Mouse (Mus musculus): Measurements from ENCODE around the gene Smg8. TPM values are rescaled to one million over a fixed set of nuclear protein-coding genes. Genes with fewer than 3 reads are reported as not detected.
A peak's percentile ranks its signal among the peaks of the same experiment; 100 is the strongest.

Smg8 gene
- 22.3 and 25.0 TPM in 2 replicates for polyA plus RNA-seq (2014; fragmentation: Nextera tagmentation; extraction: Ambion mirVana)

GRCm38 (mm10) chr11:87086290-87086984, at the start of gene Smg8:
Gene Smg8, minus strand, starts transcription at chr11:87086774.
- DNase-seq (ENCODE audit: low spot score) (peak; percentile 91), ATAC-seq (peak; percentile 95)
- Histone ChIP-seq H3K4me2 (ENCODE audit: low read length) (peak within 1 kb of the TSS; percentile 79), H3K4me1 (ENCODE audit: control insufficient read depth, insufficient read depth, low read length) (peaks cover 16% of the 10 kb centered on the region), H3K9me3 (replicated peaks; ENCODE audit: control insufficient read depth, low read length) (no peaks in the 10 kb centered on the region), H3K4me3 (ENCODE audit: low read depth, low read length) (peak within 1 kb of the TSS; percentile 91), H3K36me3 (ENCODE audit: control insufficient read depth, insufficient read depth, low read length) (peaks cover 42% of the 10 kb centered on the region), H3K27me3 (replicated peaks; ENCODE audit: control insufficient read depth, insufficient read depth, low read length) (no peaks in the 10 kb centered on the region), H3K9ac (ENCODE audit: low read length) (peak within 1 kb of the TSS; percentile 80), H3K27ac (ENCODE audit: low read depth, low read length) (peak within 1 kb of the TSS; percentile 31; the same call in 1 of the 2 replicates)
- WGBS: under 1% methylated on average over 43 of the region's 43 CpGs

- Histone ChIP-seq H3K9ac (ENCODE audit: low read length) (no peak overlapping the region), H3K9me3 (replicated peaks; ENCODE audit: control insufficient read depth, low read length) (no peaks in the 10 kb centered on the region), H3K4me2 (ENCODE audit: low read length) (no peak overlapping the region), H3K27ac (ENCODE audit: low read depth, low read length) (no peak overlapping the region; the same call in 1 of the 2 replicates), H3K27me3 (replicated peaks; ENCODE audit: control insufficient read depth, insufficient read depth, low read length) (no peaks in the 10 kb centered on the region), H3K36me3 (ENCODE audit: control insufficient read depth, insufficient read depth, low read length) (peaks cover 37% of the 10 kb centered on the region), H3K4me3 (ENCODE audit: low read depth, low read length) (no peak overlapping the region), H3K4me1 (ENCODE audit: control insufficient read depth, insufficient read depth, low read length) (no peaks in the 10 kb centered on the region)
- ATAC-seq: no peak
- DNase-seq (ENCODE audit: low spot score): no peak
- WGBS: 92% methylated on average over 4 of the region's 4 CpGs
These were observed 49.7 kb upstream of the Smg8 start for GRCm38 (mm10) chr11:87136233-87136632.

GRCm38 (mm10) chr11:87126824-87127816, 40.5 kb upstream of the Smg8 start, which contains the start of gene Trim37:
Gene Trim37, plus strand, starts transcription at chr11:87127077.
- Histone ChIP-seq H3K4me3 (ENCODE audit: low read depth, low read length) (peak within 1 kb of the TSS; percentile 92), H3K4me1 (ENCODE audit: control insufficient read depth, insufficient read depth, low read length) (peaks cover 13% of the 10 kb centered on the region), H3K27ac (ENCODE audit: low read depth, low read length) (peak within 1 kb of the TSS; percentile 89), H3K27me3 (replicated peaks; ENCODE audit: control insufficient read depth, insufficient read depth, low read length) (no peaks in the 10 kb centered on the region), H3K36me3 (ENCODE audit: control insufficient read depth, insufficient read depth, low read length) (peaks cover 40% of the 10 kb centered on the region), H3K9ac (ENCODE audit: low read length) (peak within 1 kb of the TSS; percentile 84), H3K9me3 (replicated peaks; ENCODE audit: control insufficient read depth, low read length) (no peaks in the 10 kb centered on the region), H3K4me2 (ENCODE audit: low read length) (peak within 1 kb of the TSS; percentile 68)
- under 1% methylated on average over 95 of the region's 105 CpGs for WGBS
- ATAC-seq (peak; percentile 95), DNase-seq (ENCODE audit: low spot score) (peak; percentile 97)

GRCm38 (mm10) chr11:87126281-87126823, 39.8 kb upstream of the Smg8 start:
- Histone ChIP-seq H3K9me3 (replicated peaks; ENCODE audit: control insufficient read depth, low read length) (no peaks in the 10 kb centered on the region), H3K27me3 (replicated peaks; ENCODE audit: control insufficient read depth, insufficient read depth, low read length) (no peaks in the 10 kb centered on the region), H3K36me3 (ENCODE audit: control insufficient read depth, insufficient read depth, low read length) (peaks cover 43% of the 10 kb centered on the region), H3K4me1 (ENCODE audit: control insufficient read depth, insufficient read depth, low read length) (peaks cover 13% of the 10 kb centered on the region), H3K27ac (ENCODE audit: low read depth, low read length) (peak overlapping the region; percentile 89), H3K9ac (ENCODE audit: low read length) (peak overlapping the region; percentile 84), H3K4me2 (ENCODE audit: low read length) (peak overlapping the region; percentile 68), H3K4me3 (ENCODE audit: low read depth, low read length) (peak overlapping the region; percentile 92)
- DNase-seq (ENCODE audit: low spot score) (peak; percentile 52), ATAC-seq (no peak; the same call in 1 of the 2 replicates)
- 1% methylated on average over 12 of the region's 12 CpGs for WGBS

- H3K9ac ChIP-seq (ENCODE audit: low read length): peak overlapping the region; percentile 84; the same call in 1 of the 2 replicates
These were observed 39.0 kb upstream of the Smg8 start for GRCm38 (mm10) chr11:87125562-87125961.

GRCm38 (mm10) chr11:87121864-87122263, 35.3 kb upstream of the Smg8 start:
- Histone ChIP-seq H3K27ac (ENCODE audit: low read depth, low read length) (no peak overlapping the region), H3K27me3 (replicated peaks; ENCODE audit: control insufficient read depth, insufficient read depth, low read length) (no peaks in the 10 kb centered on the region), H3K9me3 (replicated peaks; ENCODE audit: control insufficient read depth, low read length) (no peaks in the 10 kb centered on the region), H3K36me3 (ENCODE audit: control insufficient read depth, insufficient read depth, low read length) (peaks cover 68% of the 10 kb centered on the region), H3K4me1 (ENCODE audit: control insufficient read depth, insufficient read depth, low read length) (0 out of 2 replicates have a peak, but pooled peaks cover 3% of the 10 kb centered on the region), H3K4me2 (ENCODE audit: low read length) (no peak overlapping the region), H3K9ac (ENCODE audit: low read length) (no peak overlapping the region), H3K4me3 (ENCODE audit: low read depth, low read length) (no peak overlapping the region)
- ATAC-seq (no peak), DNase-seq (ENCODE audit: low spot score) (no peak)
- 77% methylated on average over 8 of the region's 8 CpGs for WGBS

More at GRCm38 (mm10) chr11:87125562-87125961, 39.0 kb upstream of the Smg8 start:
- Histone ChIP-seq H3K4me1 (ENCODE audit: control insufficient read depth, insufficient read depth, low read length) (peaks cover 13% of the 10 kb centered on the region), H3K27me3 (replicated peaks; ENCODE audit: control insufficient read depth, insufficient read depth, low read length) (no peaks in the 10 kb centered on the region), H3K4me2 (ENCODE audit: low read length) (peak overlapping the region; percentile 68), H3K9me3 (replicated peaks; ENCODE audit: control insufficient read depth, low read length) (no peaks in the 10 kb centered on the region), H3K36me3 (ENCODE audit: control insufficient read depth, insufficient read depth, low read length) (peaks cover 46% of the 10 kb centered on the region), H3K27ac (ENCODE audit: low read depth, low read length) (peak overlapping the region; percentile 89; the same call in 1 of the 2 replicates), H3K4me3 (ENCODE audit: low read depth, low read length) (no peak overlapping the region; the same call in 1 of the 2 replicates)
- WGBS: 41% methylated on average over 4 of the region's 4 CpGs
- ATAC-seq (no peak), DNase-seq (ENCODE audit: low spot score) (no peak)

GRCm38 (mm10) chr11:87110172-87110909, 23.8 kb upstream of the Smg8 start:
- DNase-seq (ENCODE audit: low spot score): peak; percentile 13
- 4% methylated on average over 9 of the region's 9 CpGs for whole genome bisulfite sequencing
- peaks cover 36% of the 10 kb centered on the region for H3K36me3 ChIP-seq (ENCODE audit: control insufficient read depth, insufficient read depth, low read length)
- ATAC-seq: no peak
- no peaks in the 10 kb centered on the region for H3K9me3 ChIP-seq (replicated peaks; ENCODE audit: control insufficient read depth, low read length)
- H3K27me3 ChIP-seq (replicated peaks; ENCODE audit: control insufficient read depth, insufficient read depth, low read length): no peaks in the 10 kb centered on the region
- H3K4me3 ChIP-seq (ENCODE audit: low read depth, low read length): peak overlapping the region; percentile 98
- peak overlapping the region; percentile 99 for H3K9ac ChIP-seq (ENCODE audit: low read length)
- H3K4me2 ChIP-seq (ENCODE audit: low read length): peak overlapping the region; percentile 50
- peaks cover 19% of the 10 kb centered on the region for H3K4me1 ChIP-seq (ENCODE audit: control insufficient read depth, insufficient read depth, low read length)
- peak overlapping the region; percentile 94 for H3K27ac ChIP-seq (ENCODE audit: low read depth, low read length)
